Mouse (Mus musculus) heart, embryonic 15.5 days (tissue): ENCODE results near the gene Mvb12a. TPM values are rescaled to one million over a fixed set of nuclear protein-coding genes. Genes with fewer than 3 reads are reported as not detected.

Source experiments
- ATAC-seq: fragments of 200-750 bp; cut with Nextera tagmentation; replicated peaks from 2 replicates; pipeline ENCODE4 v1.8.0; 2017; ENCODE audit warnings: low read depth, moderate TSS enrichment; ENCODE audit not compliant: insufficient number of reproducible peaks, insufficient read depth, low FRiP score
- H3K27ac ChIP-seq: fragments of 300-500 bp; sonication (generic); 2 replicates; pipeline ENCODE4 v1.5.1; 2015; ENCODE audit warnings: mild to moderate bottlenecking, inconsistent platforms
- H3K27me3 ChIP-seq: fragments of 300-500 bp; sonication (generic); 2 replicates; pipeline ENCODE4 v1.6.1; 2015; ENCODE audit warnings: inconsistent platforms
- H3K36me3 ChIP-seq: fragments of 300-500 bp; sonication (generic); 2 replicates; pipeline ENCODE4 v1.6.1; 2015; ENCODE audit warnings: mild to moderate bottlenecking, inconsistent platforms
- H3K4me1 ChIP-seq: fragments of 300-500 bp; sonication (generic); replicated peaks from 2 replicates; pipeline ENCODE4 v1.6.1; 2015; ENCODE audit warnings: inconsistent platforms
- H3K4me2 ChIP-seq: fragments of 300-500 bp; sonication (generic); 2 replicates; pipeline ENCODE4 v1.6.1; 2015; ENCODE audit warnings: inconsistent platforms, mild to moderate bottlenecking, moderate library complexity
- H3K4me3 ChIP-seq: fragments of 300-500 bp; sonication (generic); 2 replicates; pipeline ENCODE4 v1.5.1; 2015; ENCODE audit warnings: mild to moderate bottlenecking, inconsistent platforms
- H3K9ac ChIP-seq: fragments of 300-500 bp; sonication (generic); 2 replicates; pipeline ENCODE4 v1.6.1; 2015; ENCODE audit warnings: mild to moderate bottlenecking, inconsistent platforms
- H3K9me3 ChIP-seq: fragments of 300-500 bp; sonication (generic); replicated peaks from 2 replicates; pipeline ENCODE4 v1.6.1; 2016; ENCODE audit warnings: inconsistent platforms
- WGBS: fragments of 180-500 bp; shearing (Covaris S2); methylation state at CpG from one replicate; pipeline ENCODE4 v1.1.7; 2015; ENCODE audit warnings: mixed read lengths; 5-methylcytosine and 5-hydroxymethylcytosine counted together
- polyA plus RNA-seq: library from polyadenylated mRNA; unstranded; fragments of >200 nt; fragmentation: Nextera tagmentation; extraction: Ambion mirVana; gene quantifications from 2 replicates; pipeline ENCODE4 v1.2.1, GENCODE M21; 2015

The Mvb12a gene
- polyA plus RNA-seq, 1 experiment from 2014 or later = 51.1 TPM

- peaks cover 10% of the 10 kb centered on the region for H3K27me3 ChIP-seq
- no peak for ATAC-seq
- WGBS = 9% methylated on average over 27 of the region's 27 CpGs
- 0 out of 2 replicates have a peak, but pooled peaks cover 5% of the 10 kb centered on the region for H3K36me3 ChIP-seq
- no peak overlapping the region for H3K27ac ChIP-seq
- no peak overlapping the region for H3K4me2 ChIP-seq
- H3K4me3 ChIP-seq = no peak overlapping the region
- H3K9ac ChIP-seq = 0 out of 2 replicates have a peak overlapping the region, but pooled peaks have one; percentile 8
- H3K4me1 ChIP-seq = peaks cover 29% of the 10 kb centered on the region
- H3K9me3 ChIP-seq = no peaks in the 10 kb centered on the region
Measured at GRCm38 (mm10) chr8:71595862-71596261, 53.1 kb downstream of the Mvb12a start.

- no peak overlapping the region for H3K9ac ChIP-seq
- peaks cover 15% of the 10 kb centered on the region for H3K27me3 ChIP-seq
- H3K4me3 ChIP-seq = no peak overlapping the region
- no peaks in the 10 kb centered on the region for H3K9me3 ChIP-seq
- H3K4me1 ChIP-seq = peaks cover 25% of the 10 kb centered on the region
- WGBS = 57% methylated on average over 6 of the region's 6 CpGs
- H3K36me3 ChIP-seq = 0 out of 2 replicates have a peak, but pooled peaks cover 5% of the 10 kb centered on the region
- no peak for ATAC-seq
- no peak overlapping the region for H3K27ac ChIP-seq
- H3K4me2 ChIP-seq = no peak overlapping the region
Measured at GRCm38 (mm10) chr8:71596384-71596783, 53.7 kb downstream of the Mvb12a start.

GRCm38 (mm10) chr8:71596798-71597197 is 54.1 kb downstream of the Mvb12a start:
- peaks cover 25% of the 10 kb centered on the region for H3K4me1 ChIP-seq
- no peak for ATAC-seq
- H3K36me3 ChIP-seq = 0 out of 2 replicates have a peak, but pooled peaks cover 5% of the 10 kb centered on the region
- WGBS = 69% methylated on average over 4 of the region's 4 CpGs
- H3K9me3 ChIP-seq = no peaks in the 10 kb centered on the region
- no peak overlapping the region for H3K4me2 ChIP-seq
- H3K9ac ChIP-seq = no peak overlapping the region
- H3K27ac ChIP-seq = no peak overlapping the region
- H3K27me3 ChIP-seq = peaks cover 19% of the 10 kb centered on the region
- no peak overlapping the region for H3K4me3 ChIP-seq

GRCm38 (mm10) chr8:71597451-71597850 is 54.7 kb downstream of the Mvb12a start, which contains the start of gene Fam129c:
Gene Fam129c (plus strand): TSS chr8:71597648.
- H3K4me1 ChIP-seq = peaks cover 32% of the 10 kb centered on the region
- H3K27ac ChIP-seq = no peak within 1 kb of the TSS
- H3K9ac ChIP-seq = no peak within 1 kb of the TSS
- H3K27me3 ChIP-seq = peaks cover 26% of the 10 kb centered on the region
- no peak for ATAC-seq
- no peak within 1 kb of the TSS for H3K4me3 ChIP-seq
- H3K9me3 ChIP-seq = no peaks in the 10 kb centered on the region
- no peak within 1 kb of the TSS for H3K4me2 ChIP-seq
- H3K36me3 ChIP-seq = 0 out of 2 replicates have a peak, but pooled peaks cover 5% of the 10 kb centered on the region
- 82% methylated on average over 3 of the region's 3 CpGs for whole genome bisulfite sequencing

Other genes starting within 250 kb of the Mvb12a start
- 67.6 and 75.3 TPM in 2 replicates for gene Use1, start 176.1 kb upstream of the Mvb12a start, polyA plus RNA-seq
- 4.9 and 7.2 TPM in 2 replicates for gene Ocel1, start 171.6 kb upstream of the Mvb12a start, polyA plus RNA-seq
- gene Nr2f6, start 161.0 kb upstream of the Mvb12a start, polyA plus RNA-seq = 43.4 and 51.5 TPM in 2 replicates
- gene Ushbp1, start 147.1 kb upstream of the Mvb12a start, polyA plus RNA-seq = 14.6 and 17.3 TPM in 2 replicates
- 75.5 and 89.9 TPM in 2 replicates for gene Babam1, start 146.1 kb upstream of the Mvb12a start, polyA plus RNA-seq
- 23.0 and 34.0 TPM in 2 replicates for gene Ankle1, start 136.9 kb upstream of the Mvb12a start, polyA plus RNA-seq
- 34.6 and 45.0 TPM in 2 replicates for gene Abhd8, start 79.3 kb upstream of the Mvb12a start, polyA plus RNA-seq
- gene Mrpl34, start 78.0 kb upstream of the Mvb12a start, polyA plus RNA-seq = 149 and 188 TPM in 2 replicates
- gene Dda1, start 73.7 kb upstream of the Mvb12a start, polyA plus RNA-seq = 68.4 and 84.1 TPM in 2 replicates
- gene Ano8, start 57.0 kb upstream of the Mvb12a start, polyA plus RNA-seq = 0.81 and 1.9 TPM in 2 replicates
- 10.5 and 11.8 TPM in 2 replicates for gene Gtpbp3, start 54.8 kb upstream of the Mvb12a start, polyA plus RNA-seq
- gene Plvap, start 31.2 kb upstream of the Mvb12a start, polyA plus RNA-seq = 87.2 and 113 TPM in 2 replicates
- gene Ccdc194, start 17.2 kb upstream of the Mvb12a start, polyA plus RNA-seq = 0.30 and 0.48 TPM in 2 replicates
- 34.6 and 45.1 TPM in 2 replicates for gene Bst2, start 5.5 kb upstream of the Mvb12a start, polyA plus RNA-seq
- 0.42 and 1.1 TPM in 2 replicates for gene Tmem221, start 15.9 kb downstream of the Mvb12a start, polyA plus RNA-seq
- 0.08 TPM in 1 of 2 replicates, not detected in the other for gene Nxnl1, start 23.7 kb downstream of the Mvb12a start, polyA plus RNA-seq
- gene Slc27a1, start 26.0 kb downstream of the Mvb12a start, polyA plus RNA-seq = 18.8 and 27.8 TPM in 2 replicates
- gene Pgls, start 49.3 kb downstream of the Mvb12a start, polyA plus RNA-seq = 159 and 171 TPM in 2 replicates
- 2.1 and 3.1 TPM in 2 replicates for gene Fam129c, start 54.7 kb downstream of the Mvb12a start, polyA plus RNA-seq
- gene Colgalt1, start 68.1 kb downstream of the Mvb12a start, polyA plus RNA-seq = 50.4 and 64.5 TPM in 2 replicates
- gene Unc13a, start 128.8 kb downstream of the Mvb12a start, polyA plus RNA-seq = 0.49 and 0.75 TPM in 2 replicates
- 6.9 and 11.4 TPM in 2 replicates for gene Jak3, start 133.4 kb downstream of the Mvb12a start, polyA plus RNA-seq
- 1.7 and 3.8 TPM in 2 replicates for gene Insl3, start 146.3 kb downstream of the Mvb12a start, polyA plus RNA-seq
- 3.4 and 4.0 TPM in 2 replicates for gene B3gnt3, start 158.9 kb downstream of the Mvb12a start, polyA plus RNA-seq
- 1.9 and 13.2 TPM in 2 replicates for gene Fcho1, start 182.8 kb downstream of the Mvb12a start, polyA plus RNA-seq